Mouse (Mus musculus): Measurements from ENCODE around the gene Cpsf6.
A peak's percentile ranks its signal among the peaks of the same experiment; 100 is the strongest.

Gene Cpsf6

DNA sequence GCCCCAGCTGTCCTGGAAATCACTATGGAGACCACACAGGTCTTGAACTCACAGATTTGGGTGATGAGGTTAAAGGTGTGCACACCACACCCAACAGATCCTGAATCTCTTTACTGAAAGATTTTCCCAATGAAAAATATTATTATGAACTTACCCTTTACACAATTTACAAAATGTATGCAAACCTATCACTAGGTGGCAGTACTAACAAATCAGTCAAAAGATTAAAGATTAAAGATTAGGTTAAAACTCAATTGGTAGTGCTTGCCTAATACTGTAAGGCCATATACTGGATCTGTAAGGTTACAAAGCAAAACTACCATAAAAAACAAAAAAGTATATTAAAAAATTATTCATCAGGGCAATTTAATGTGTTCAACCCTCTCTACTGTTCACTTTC, 41.9 kb downstream of the Cpsf6 start:
- no peak for DNase-seq (ENCODE audit: low read depth, low spot score)

DNA sequence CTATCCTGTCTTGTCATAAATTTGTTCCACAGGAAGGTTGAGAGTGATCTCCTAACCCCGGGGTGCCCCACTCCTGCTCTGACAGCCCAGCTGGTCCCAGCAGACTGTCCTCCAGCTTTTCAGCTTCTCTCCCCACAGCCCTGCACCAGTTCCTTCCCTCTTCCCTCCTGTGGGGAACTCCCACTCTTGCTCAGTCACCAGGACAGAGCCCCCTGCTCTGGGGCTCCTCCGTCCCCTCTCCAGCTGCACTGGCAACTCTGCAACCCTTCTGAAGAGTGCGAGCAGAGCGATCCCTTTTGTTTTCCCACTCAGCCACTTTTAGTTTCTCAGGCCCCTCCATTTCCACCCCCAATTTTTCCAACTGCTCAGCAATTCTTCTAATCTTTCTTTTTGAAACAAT, 44.2 kb downstream of the Cpsf6 start:
- DNase-seq (ENCODE audit: low read depth, low spot score): no peak

DNA sequence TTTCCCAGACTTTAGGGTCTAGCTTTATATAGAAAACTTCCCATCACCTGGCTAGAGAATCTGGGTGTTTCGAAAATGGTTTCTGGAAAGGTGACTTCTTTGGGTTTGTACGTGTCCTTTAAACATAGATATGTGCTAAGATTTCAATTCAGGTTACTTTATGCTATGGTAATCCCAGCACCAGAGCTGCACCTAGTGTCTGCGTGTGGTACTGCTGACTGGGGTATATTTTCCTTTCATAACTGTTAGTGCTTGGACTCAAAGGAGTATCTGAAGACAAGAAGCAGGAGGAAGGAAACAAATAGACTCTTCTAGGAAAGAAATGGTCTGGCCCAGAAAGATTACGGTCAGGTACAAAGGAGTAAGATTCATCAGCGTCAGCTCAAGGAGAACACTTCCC, 49.3 kb downstream of the Cpsf6 start:
- peak; percentile 44 for DNase-seq (ENCODE audit: low read depth, low spot score)

- DNase-seq (ENCODE audit: low read depth, low spot score): no peak
These were observed 56.0 kb downstream of the Cpsf6 start for GRCm38 (mm10) chr10:117323782-117324181.

DNA sequence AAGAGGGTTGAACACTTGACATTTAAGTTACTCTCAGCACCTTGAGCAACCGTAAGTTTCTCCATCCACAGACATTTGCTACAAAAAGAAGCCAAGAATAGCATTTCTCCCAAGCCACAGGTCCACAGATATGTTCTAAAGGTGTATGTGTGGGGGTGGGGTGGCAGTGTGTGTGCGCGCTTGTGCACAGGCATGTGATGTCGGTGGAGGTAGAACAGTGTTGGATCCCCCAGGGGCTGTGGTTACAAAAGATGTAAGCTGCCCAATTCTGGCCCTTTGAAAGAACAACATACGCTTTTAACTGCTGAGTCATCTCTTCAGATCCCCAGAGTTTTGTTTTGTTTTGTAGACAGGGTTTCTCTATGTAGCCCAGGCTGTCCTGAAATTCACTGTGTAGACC, 57.2 kb downstream of the Cpsf6 start:
- DNase-seq (ENCODE audit: low read depth, low spot score): no peak

- no peak for DNase-seq (ENCODE audit: low read depth, low spot score)
These were observed 59.2 kb downstream of the Cpsf6 start for GRCm38 (mm10) chr10:117320571-117320981.

DNA sequence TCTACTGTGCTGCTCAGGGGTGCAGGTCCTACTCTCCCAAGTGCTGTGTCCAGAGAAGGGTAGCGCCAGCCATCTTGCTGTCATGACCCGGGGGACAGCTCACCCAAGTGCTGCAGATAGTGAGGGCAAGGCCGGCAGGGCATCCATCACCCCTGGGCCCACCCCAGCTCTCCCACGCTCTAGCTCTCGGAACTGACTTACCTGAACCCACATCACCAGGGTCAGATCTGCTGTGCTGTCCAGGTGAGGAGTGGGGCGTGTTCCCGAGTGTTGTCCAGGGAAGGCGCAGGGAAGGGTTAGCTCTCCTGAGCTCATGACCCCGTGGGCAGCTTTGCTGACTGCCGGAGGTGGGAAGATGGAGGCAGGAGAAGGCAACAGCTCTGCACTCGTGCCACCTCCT, 63.4 kb downstream of the Cpsf6 start:
- no peak for DNase-seq (ENCODE audit: low read depth, low spot score)

GRCm38 (mm10) chr10:117313133-117313532, 66.7 kb downstream of the Cpsf6 start:
- no peak for DNase-seq (ENCODE audit: low read depth, low spot score)

DNA sequence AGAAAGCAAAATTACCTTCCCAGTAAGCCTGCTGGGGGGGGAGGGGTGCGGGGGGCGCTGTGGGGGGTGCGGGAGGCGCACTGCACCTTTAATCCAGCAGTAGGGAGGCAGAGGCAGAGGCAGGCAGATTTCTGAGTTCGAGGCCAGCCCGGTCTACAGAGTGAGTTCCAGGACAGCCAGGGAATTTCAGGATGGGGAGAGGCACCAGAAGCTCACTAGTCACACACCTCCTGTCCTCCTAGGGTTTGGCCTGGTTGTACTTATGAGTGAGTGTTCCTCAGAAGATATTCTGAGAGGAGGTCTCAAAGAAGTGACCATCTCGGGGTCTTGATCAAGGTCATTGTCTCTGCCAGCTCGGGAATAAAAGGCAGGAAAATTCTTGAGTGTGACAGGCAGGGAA, 67.6 kb downstream of the Cpsf6 start:
- no peak for DNase-seq (ENCODE audit: low read depth, low spot score)

GRCm38 (mm10) chr10:117304371-117304770, 75.4 kb downstream of the Cpsf6 start:
- DNase-seq (ENCODE audit: low read depth, low spot score): no peak

GRCm38 (mm10) chr10:117301688-117302087, 78.1 kb downstream of the Cpsf6 start:
- DNase-seq (ENCODE audit: low read depth, low spot score): no peak

- no peak for DNase-seq (ENCODE audit: low read depth, low spot score)
These were observed 79.8 kb downstream of the Cpsf6 start for GRCm38 (mm10) chr10:117299901-117300520.

DNA sequence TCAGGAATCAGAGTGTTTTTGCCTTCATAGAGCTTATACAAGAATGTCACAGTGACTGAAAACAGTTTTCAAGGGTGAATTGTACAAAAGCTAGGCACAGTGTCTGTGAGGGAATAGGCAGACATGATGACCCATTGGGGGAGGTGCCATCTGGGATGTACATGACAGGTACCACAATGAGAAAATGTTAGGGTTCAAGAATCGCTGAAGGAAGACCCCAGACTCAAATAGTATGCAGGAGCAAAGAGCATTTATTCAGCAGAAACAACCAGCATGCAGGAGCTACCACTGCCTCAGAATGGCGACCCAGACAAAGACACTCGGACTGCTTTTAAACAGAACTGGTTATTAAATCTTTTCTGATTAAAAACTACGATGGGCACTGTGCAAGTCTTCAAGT, 80.7 kb downstream of the Cpsf6 start:
- no peak for DNase-seq (ENCODE audit: low read depth, low spot score)

GRCm38 (mm10) chr10:117298336-117298735, 81.5 kb downstream of the Cpsf6 start:
- no peak for DNase-seq (ENCODE audit: low read depth, low spot score)

All from R1 (cell line).